Mouse (Mus musculus): Measurements from ENCODE around the gene Fam173a. TPM values are rescaled to one million over a fixed set of nuclear protein-coding genes. Genes with fewer than 3 reads are reported as not detected.

Gene Fam173a
- polyA plus RNA-seq, 1 experiment from 2014 or later: 116 TPM

DNA sequence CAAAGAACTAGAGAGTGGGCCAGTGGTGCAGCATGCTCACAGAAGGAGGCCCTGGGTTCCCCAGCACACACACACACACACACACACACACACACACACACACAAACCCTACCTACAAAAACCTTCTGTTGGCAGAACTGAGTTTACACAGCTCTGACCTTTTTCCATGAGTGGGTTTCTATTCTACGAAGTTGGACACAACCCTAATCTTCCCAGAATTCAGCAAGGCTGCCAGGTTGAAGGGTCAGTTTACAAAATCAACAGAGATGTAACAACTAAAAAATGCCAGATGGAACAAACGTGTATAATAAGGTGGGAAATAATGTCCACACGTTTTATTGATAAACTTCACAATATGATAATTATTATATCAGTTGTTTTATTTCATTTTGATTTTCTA, 35.0 kb downstream of the Fam173a start:
- WGBS: 42% methylated on average over 3 of the region's 3 CpGs
- H3K27me3 ChIP-seq (replicated peaks; ENCODE audit: insufficient read depth, low read length): no peaks in the 10 kb centered on the region
- H3K36me3 ChIP-seq (ENCODE audit: insufficient read depth, low read length): no peaks in the 10 kb centered on the region
- peak overlapping the region; percentile 89 for H3K27ac ChIP-seq (ENCODE audit: low read length)
- ATAC-seq (no peak), DNase-seq (ENCODE audit: low spot score) (no peak)
- H3K4me2 ChIP-seq (replicated peaks; ENCODE audit: low read depth, low read length): no peak overlapping the region
- H3K4me3 ChIP-seq (ENCODE audit: low read depth, low read length): no peak overlapping the region
- H3K9me3 ChIP-seq (ENCODE audit: low read length): no peaks in the 10 kb centered on the region
- H3K4me1 ChIP-seq (ENCODE audit: insufficient read depth, low read depth, low read length): no peaks in the 10 kb centered on the region
- TF ChIP-seq CTCF (IDR thresholded peaks at IDR 0.05) (no peak), EP300 (IDR thresholded peaks at IDR 0.05) (no peak)
- no peak overlapping the region for H3K9ac ChIP-seq (replicated peaks; ENCODE audit: low read depth)

DNA sequence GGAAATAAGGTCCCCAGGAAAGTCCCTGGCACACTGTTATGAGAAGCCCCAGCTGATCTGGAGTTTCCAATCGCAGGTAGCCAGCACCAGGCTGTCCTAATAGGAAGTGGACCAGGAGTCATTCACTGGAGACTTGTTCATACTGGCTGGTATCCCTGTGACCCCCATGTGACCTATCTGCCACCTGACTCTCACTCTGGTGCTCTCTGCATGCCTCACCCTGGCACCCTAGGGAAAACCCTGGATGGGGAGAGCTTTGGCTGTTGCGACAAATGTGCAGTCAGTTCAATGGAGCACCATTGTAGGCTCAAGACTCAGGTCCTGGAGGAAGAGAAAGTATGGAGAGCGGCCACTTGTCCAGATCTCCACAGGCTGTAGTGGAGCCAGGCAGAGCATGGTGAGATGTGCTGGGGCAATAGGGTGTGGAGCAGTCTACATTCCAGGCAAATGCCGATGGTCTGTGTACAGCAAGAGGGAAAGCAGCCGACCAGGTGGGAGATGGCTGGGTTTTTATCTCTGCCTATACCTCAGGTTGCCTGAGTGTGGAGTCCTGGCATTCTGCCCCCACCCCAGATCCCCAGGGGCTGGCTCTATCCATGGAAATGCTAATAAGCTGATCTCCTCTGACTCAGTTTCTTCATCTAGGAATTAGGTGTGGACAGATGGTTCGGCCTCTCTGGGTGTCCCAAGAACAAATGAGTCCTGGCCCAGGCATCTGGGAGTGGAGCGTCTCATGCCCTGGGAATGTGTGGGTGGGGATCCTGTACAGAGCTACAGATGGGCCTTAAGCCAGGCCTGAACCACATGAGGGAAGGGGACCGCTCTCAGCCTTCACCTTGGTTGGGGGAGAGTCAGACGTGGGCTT, 36.1 kb downstream of the Fam173a start:
- no peaks in the 10 kb centered on the region for H3K4me1 ChIP-seq (ENCODE audit: insufficient read depth, low read depth, low read length)
- DNase-seq (ENCODE audit: low spot score) (peak; percentile 81), ATAC-seq (peak; percentile 87)
- TF ChIP-seq EP300 (IDR thresholded peaks at IDR 0.05): peak; percentile 87
- TF ChIP-seq CTCF (IDR thresholded peaks at IDR 0.05): no peak
- no peak overlapping the region for H3K4me3 ChIP-seq (ENCODE audit: low read depth, low read length)
- H3K9me3 ChIP-seq (ENCODE audit: low read length): no peaks in the 10 kb centered on the region
- no peaks in the 10 kb centered on the region for H3K27me3 ChIP-seq (replicated peaks; ENCODE audit: insufficient read depth, low read length)
- no peaks in the 10 kb centered on the region for H3K36me3 ChIP-seq (ENCODE audit: insufficient read depth, low read length)
- H3K4me2 ChIP-seq (replicated peaks; ENCODE audit: low read depth, low read length): no peak overlapping the region
- H3K9ac ChIP-seq (replicated peaks; ENCODE audit: low read depth): no peak overlapping the region
- WGBS: 55% methylated on average over 9 of the region's 9 CpGs
- peak overlapping the region; percentile 89 for H3K27ac ChIP-seq (ENCODE audit: low read length)

DNA sequence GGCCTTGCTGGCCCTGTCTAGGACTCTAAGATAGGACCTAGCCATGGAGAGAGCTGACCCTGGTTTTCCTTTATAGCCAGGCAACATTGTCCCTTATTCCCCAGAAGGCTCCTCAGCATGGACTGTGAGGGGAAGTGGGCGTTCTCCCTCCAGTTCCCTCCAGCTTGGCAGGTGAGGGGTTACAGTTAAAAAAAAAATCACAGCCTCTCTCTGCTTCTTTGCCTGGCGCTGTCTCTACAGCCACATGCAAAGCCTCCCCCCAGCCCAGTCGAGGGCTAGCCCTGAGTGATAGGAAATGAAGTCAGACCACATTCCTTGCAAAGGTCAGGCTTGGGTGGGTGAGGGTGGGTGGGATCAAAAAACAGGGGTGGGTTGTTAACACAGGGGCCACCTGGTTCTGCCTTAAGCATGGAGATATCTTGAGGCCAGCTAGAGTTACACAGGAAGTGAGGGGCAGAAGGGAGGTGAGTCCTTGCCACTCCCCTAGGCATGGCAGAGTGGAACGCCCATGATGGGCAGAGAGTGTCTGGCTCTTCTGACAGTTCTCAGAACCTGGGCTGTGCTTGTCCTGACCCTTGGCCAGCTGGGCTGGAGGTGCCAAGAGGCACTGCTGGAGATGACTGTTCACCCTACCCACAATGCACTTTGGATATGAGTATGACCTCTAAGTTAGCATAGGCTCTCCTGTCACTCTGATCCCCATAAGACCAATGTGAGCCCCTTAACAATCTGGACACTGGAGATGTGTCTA, 36.9 kb downstream of the Fam173a start:
- Histone ChIP-seq H3K9me3 (ENCODE audit: low read length) (no peaks in the 10 kb centered on the region), H3K27me3 (replicated peaks; ENCODE audit: insufficient read depth, low read length) (no peaks in the 10 kb centered on the region), H3K36me3 (ENCODE audit: insufficient read depth, low read length) (no peaks in the 10 kb centered on the region), H3K4me3 (ENCODE audit: low read depth, low read length) (no peak overlapping the region), H3K27ac (ENCODE audit: low read length) (peak overlapping the region; percentile 89), H3K4me2 (replicated peaks; ENCODE audit: low read depth, low read length) (no peak overlapping the region), H3K4me1 (ENCODE audit: insufficient read depth, low read depth, low read length) (no peaks in the 10 kb centered on the region), H3K9ac (replicated peaks; ENCODE audit: low read depth) (no peak overlapping the region)
- ATAC-seq (peak; percentile 51), DNase-seq (ENCODE audit: low spot score) (peak; percentile 54)
- TF ChIP-seq CTCF (IDR thresholded peaks at IDR 0.05) (no peak), EP300 (IDR thresholded peaks at IDR 0.05) (peak; percentile 86)
- 18% methylated on average over 4 of the region's 4 CpGs for WGBS

DNA sequence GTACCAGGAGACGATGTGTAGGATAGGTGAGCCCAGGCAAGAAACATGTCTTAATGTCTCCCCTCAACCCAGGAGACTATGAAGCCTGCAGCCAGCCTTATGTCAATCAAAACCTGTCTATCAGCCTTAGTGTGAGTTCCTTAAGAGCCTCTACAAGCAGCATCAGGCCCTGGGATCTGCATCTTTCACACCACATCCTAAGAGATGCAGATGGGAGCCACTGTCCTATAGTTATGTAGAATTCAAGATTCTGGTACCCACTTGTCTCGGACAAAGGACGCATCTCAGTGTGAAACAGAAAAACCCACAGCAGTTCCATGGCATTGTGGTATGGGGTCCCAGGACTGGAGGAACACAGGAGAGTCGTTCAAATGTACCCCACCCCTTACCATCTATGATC, 37.6 kb downstream of the Fam173a start:
- H3K9me3 ChIP-seq (ENCODE audit: low read length): no peaks in the 10 kb centered on the region
- WGBS: 70% methylated on average over 4 of the region's 4 CpGs
- no peak overlapping the region for H3K9ac ChIP-seq (replicated peaks; ENCODE audit: low read depth)
- no peaks in the 10 kb centered on the region for H3K36me3 ChIP-seq (ENCODE audit: insufficient read depth, low read length)
- no peak overlapping the region for H3K4me3 ChIP-seq (ENCODE audit: low read depth, low read length)
- H3K4me2 ChIP-seq (replicated peaks; ENCODE audit: low read depth, low read length): no peak overlapping the region
- H3K27me3 ChIP-seq (replicated peaks; ENCODE audit: insufficient read depth, low read length): no peaks in the 10 kb centered on the region
- peak overlapping the region; percentile 89 for H3K27ac ChIP-seq (ENCODE audit: low read length)
- DNase-seq (ENCODE audit: low spot score) (no peak), ATAC-seq (no peak)
- no peaks in the 10 kb centered on the region for H3K4me1 ChIP-seq (ENCODE audit: insufficient read depth, low read depth, low read length)
- TF ChIP-seq EP300 (IDR thresholded peaks at IDR 0.05): no peak
- no peak for TF ChIP-seq CTCF (IDR thresholded peaks at IDR 0.05)

DNA sequence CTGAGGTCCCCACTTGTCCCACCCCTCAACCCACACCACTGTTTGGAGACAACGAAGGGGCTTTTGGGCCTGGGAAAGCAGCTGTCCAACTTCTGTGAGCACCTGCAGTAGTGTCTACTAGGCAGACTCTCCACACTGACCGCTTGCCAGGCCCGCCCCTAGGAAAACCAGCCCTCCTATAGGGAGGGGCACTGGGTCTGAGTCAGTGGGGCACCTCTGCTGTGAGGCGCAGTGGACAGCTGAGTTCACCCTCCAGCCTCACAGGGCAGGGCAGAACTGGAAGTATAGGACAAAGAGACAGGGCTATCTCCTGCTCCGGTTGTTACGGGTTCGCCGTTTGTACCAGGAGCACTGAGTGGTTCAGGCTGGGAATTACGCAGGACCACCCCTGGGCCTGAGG, 38.5 kb downstream of the Fam173a start, which contains the start of gene Msln:
TSS of gene Msln (minus strand) at position 138 of the 400 bp plus-strand sequence.
- Histone ChIP-seq H3K9ac (replicated peaks; ENCODE audit: low read depth) (no peak within 1 kb of the TSS), H3K36me3 (ENCODE audit: insufficient read depth, low read length) (no peaks in the 10 kb centered on the region), H3K9me3 (ENCODE audit: low read length) (no peaks in the 10 kb centered on the region), H3K27me3 (replicated peaks; ENCODE audit: insufficient read depth, low read length) (no peaks in the 10 kb centered on the region), H3K27ac (ENCODE audit: low read length) (peak within 1 kb of the TSS; percentile 89), H3K4me1 (ENCODE audit: insufficient read depth, low read depth, low read length) (no peaks in the 10 kb centered on the region), H3K4me2 (replicated peaks; ENCODE audit: low read depth, low read length) (peak within 1 kb of the TSS; percentile 42), H3K4me3 (ENCODE audit: low read depth, low read length) (no peak within 1 kb of the TSS)
- DNase-seq (ENCODE audit: low spot score): peak; percentile 51
- TF ChIP-seq CTCF (IDR thresholded peaks at IDR 0.05) (no peak), EP300 (IDR thresholded peaks at IDR 0.05) (no peak)
- peak; percentile 40 for ATAC-seq
- whole genome bisulfite sequencing: 72% methylated on average over 9 of the region's 9 CpGs

DNA sequence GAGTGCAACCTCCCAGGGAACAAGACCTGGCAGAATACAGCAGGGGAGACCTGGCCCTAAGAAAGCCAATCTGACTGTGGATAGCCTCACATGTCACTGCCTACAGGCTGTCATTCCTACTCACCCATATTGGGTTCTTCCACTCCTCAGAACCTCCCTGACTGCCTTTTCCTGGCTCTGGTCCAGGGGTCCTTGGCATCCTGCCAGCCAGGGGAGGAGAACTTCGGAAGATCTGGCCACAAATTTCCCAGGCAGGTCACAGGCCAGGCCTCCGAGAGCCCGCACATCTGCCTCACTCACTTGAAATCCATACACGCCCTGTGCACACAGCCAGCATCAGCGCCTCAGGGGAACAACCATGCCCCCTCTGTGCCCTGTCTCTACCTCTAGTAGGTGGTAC, 41.3 kb downstream of the Fam173a start:
- peaks cover 6% of the 10 kb centered on the region; the same call in 1 of the 2 replicates for H3K4me1 ChIP-seq (ENCODE audit: insufficient read depth, low read depth, low read length)
- no peaks in the 10 kb centered on the region for H3K36me3 ChIP-seq (ENCODE audit: insufficient read depth, low read length)
- WGBS: 12% methylated on average over 5 of the region's 5 CpGs
- DNase-seq (ENCODE audit: low spot score) (peak; percentile 52), ATAC-seq (peak; percentile 34)
- no peaks in the 10 kb centered on the region for H3K9me3 ChIP-seq (ENCODE audit: low read length)
- TF ChIP-seq EP300 (IDR thresholded peaks at IDR 0.05) (no peak), CTCF (IDR thresholded peaks at IDR 0.05) (no peak)
- H3K27me3 ChIP-seq (replicated peaks; ENCODE audit: insufficient read depth, low read length): no peaks in the 10 kb centered on the region
- peak overlapping the region; percentile 62; the same call in 1 of the 2 replicates for H3K27ac ChIP-seq (ENCODE audit: low read length)
- H3K9ac ChIP-seq (replicated peaks; ENCODE audit: low read depth): no peak overlapping the region
- no peak overlapping the region for H3K4me3 ChIP-seq (ENCODE audit: low read depth, low read length)
- H3K4me2 ChIP-seq (replicated peaks; ENCODE audit: low read depth, low read length): 0 out of 2 replicates have a peak overlapping the region, but pooled peaks have one; percentile 11
